In genomic region chr1:20691336-20691735, GRCm38 (mm10) we compare ENCODE assay signal across 24 mouse cellular contexts. TPM values are rescaled to one million over a fixed set of nuclear protein-coding genes. Genes with fewer than 3 reads are reported as not detected.
DNase-seq lines count a peak whose midpoint lies in the region; TF ChIP-seq lines count a peak whose summit lies in the region.
"Had no signal": no experiment of that assay in that cellular context is flagged by ENCODE, and none has a peak within 500 bp of the region (broad histone marks: within the 10 kb centered on the region; RNA-seq: fewer than 3 reads in every experiment).

No protein-coding gene starts in this region.

- intact Hi-C loops in gastrocnemius, adult 2 months (cut with DNase I): no loop called here

- H3ac ChIP-seq in C2C12 (ENCODE audit: control insufficient read depth, insufficient read length, low read depth): no peak overlapping the region

- H3K4me3 ChIP-seq in gastrocnemius, adult 2 months: no peak overlapping the region
- no peak overlapping the region for H3K4me3 ChIP-seq in C2C12 (ENCODE audit: insufficient read depth, poor library complexity, severe bottlenecking)
- H3K4me3 ChIP-seq: forebrain, embryonic 12.5 days; heart, embryonic 13.5 days; hindbrain, embryonic 15.5 days had no signal

- H3K27me3 ChIP-seq in C2C12 (ENCODE audit: control insufficient read depth, insufficient read depth, insufficient read length): no peaks in the 10 kb centered on the region
- H3K27me3 ChIP-seq: forebrain, embryonic 12.5 days; heart, embryonic 13.5 days; hindbrain, embryonic 15.5 days had no signal

- H3K79me3 ChIP-seq in C2C12 (ENCODE audit: low read depth): no peaks in the 10 kb centered on the region

- peak; percentile 47 for DNase-seq in gastrocnemius, adult 2 months
- no peak for DNase-seq in gastrocnemius, adult 8-10 months (ENCODE audit: low spot score in 2 of 2)
- DNase-seq in testis, postnatal 10 days (ENCODE audit: low spot score): peak; percentile 9
- no peak for DNase-seq in testis, postnatal 14 days (ENCODE audit: low spot score)
- DNase-seq in fibroblast of lung, adult 2 months (ENCODE audit: low read depth): peak; percentile 26
- no peak for DNase-seq in lung, adult 18-20 months
- DNase-seq in frontal cortex, postnatal 14 days (ENCODE audit: low spot score in 2 of 2): no peak
- DNase-seq: adrenal gland, adult 2 months; adrenal gland, postnatal 25 days; cerebellum, adult 18-20 months; cerebellum, adult 9-11 months; cerebellum, postnatal 36 days; gastrocnemius, postnatal 10 days; heart, adult 11 months; heart, postnatal 36 days had no signal

- H3K79me2 ChIP-seq in C2C12 (ENCODE audit: control insufficient read depth, insufficient read depth): no peaks in the 10 kb centered on the region

- no peak for TF ChIP-seq CTCF in gastrocnemius, adult 2 months (IDR thresholded peaks at IDR 0.05)
- TF ChIP-seq CTCF in C2C12 (IDR thresholded peaks at IDR 0.05; ENCODE audit: control insufficient read depth, insufficient read depth, insufficient read length): no peak

- peak overlapping the region; percentile 38; the same call in 1 of the 2 replicates for H3K27ac ChIP-seq in gastrocnemius, adult 2 months
- H3K27ac ChIP-seq: forebrain, embryonic 12.5 days; heart, embryonic 13.5 days; hindbrain, embryonic 15.5 days had no signal

- no peaks in the 10 kb centered on the region for H3K36me3 ChIP-seq in C2C12 (ENCODE audit: control insufficient read depth, insufficient read depth)
- H3K36me3 ChIP-seq: forebrain, embryonic 12.5 days; heart, embryonic 13.5 days; hindbrain, embryonic 15.5 days had no signal

TF ChIP-seq in C2C12, 6 proteins besides CTCF, POLR2A, EP300 and RAD21:
- no peak for TF ChIP-seq USF1 (IDR thresholded peaks at IDR 0.05; ENCODE audit: low read depth)
- TF ChIP-seq MYOD1 (IDR thresholded peaks at IDR 0.05; ENCODE audit: control insufficient read depth, insufficient read length, low read depth): peak; percentile 48
TF ChIP-seq in C2C12: peak in this region for 1.

RNA-seq across cellular contexts. Expression of gene Il17a, which starts 39.4 kb away (rescaled TPM):
- total RNA-seq in gastrocnemius, adult 2 months (2021): not detected
- not detected for total RNA-seq in gastrocnemius, adult 8-10 months (2022)
- polyA plus RNA-seq in C2C12 (2012; fragmentation: generic; extraction: Trizol): not detected
- total RNA-seq: adrenal gland, adult 2 months; adrenal gland, postnatal 25 days; ES-E14; gastrocnemius, postnatal 10 days; heart, postnatal 36 days had no signal
- polyA plus RNA-seq: adrenal gland, adult 2 months; forebrain, embryonic 12.5 days; forebrain, embryonic 16.5 days; frontal cortex, adult 2 months; heart, embryonic 13.5 days; heart, postnatal 0 days; hindbrain, embryonic 11.5 days; hindbrain, embryonic 15.5 days had no signal

Comparison
In these comparisons a context has a peak if more than half of its experiments do, and no peak if none do; other contexts are left out.
1. DNase-seq: peak in gastrocnemius, adult 2 months (single experiment), testis, postnatal 10 days (single experiment) and fibroblast of lung, adult 2 months (single experiment); none in gastrocnemius, adult 8-10 months (0 of 2), testis, postnatal 14 days (single experiment), lung, adult 18-20 months (0 of 2) and frontal cortex, postnatal 14 days (0 of 2).